Mouse (Mus musculus): ENCODE data around the gene Fdxacb1. TPM values are rescaled to one million over a fixed set of nuclear protein-coding genes. Genes with fewer than 3 reads are reported as not detected.
A peak's percentile ranks its signal among the peaks of the same experiment; 100 is the strongest.

Gene Fdxacb1
- polyA plus RNA-seq, 1 experiment from 2014 or later, result 11.8 TPM

GRCm38 (mm10) chr9:50811746-50812145 is 43.7 kb downstream of the Fdxacb1 start:
- peak overlapping the region; percentile 23; the same call in 1 of the 2 replicates for H3K4me2 ChIP-seq
- WGBS (ENCODE audit: insufficient replicate concordance), result 34% methylated on average over 2 of the region's 2 CpGs
- DNase-seq (no peak), ATAC-seq (ENCODE audit: low read depth) (peak; percentile 60)
- no peaks in the 10 kb centered on the region for H3K27me3 ChIP-seq
- H3K9me3 ChIP-seq (replicated peaks), result no peaks in the 10 kb centered on the region
- no peak overlapping the region for H3K4me3 ChIP-seq (replicated peaks)
- H3K4me1 ChIP-seq (replicated peaks), result peaks cover 93% of the 10 kb centered on the region
- peak overlapping the region; percentile 96 for H3K27ac ChIP-seq
- H3K9ac ChIP-seq, result peak overlapping the region; percentile 59
- peaks cover 52% of the 10 kb centered on the region for H3K36me3 ChIP-seq

GRCm38 (mm10) chr9:50813796-50814195 is 45.8 kb downstream of the Fdxacb1 start:
- no peak overlapping the region for H3K4me3 ChIP-seq (replicated peaks)
- DNase-seq, result peak; percentile 72
- H3K27me3 ChIP-seq, result no peaks in the 10 kb centered on the region
- peaks cover 92% of the 10 kb centered on the region for H3K4me1 ChIP-seq (replicated peaks)
- ATAC-seq (ENCODE audit: low read depth), result peak; percentile 80
- 0 out of 2 replicates have a peak, but pooled peaks cover 4% of the 10 kb centered on the region for H3K9me3 ChIP-seq (replicated peaks)
- H3K9ac ChIP-seq, result peak overlapping the region; percentile 22; the same call in 1 of the 2 replicates
- H3K4me2 ChIP-seq, result peak overlapping the region; percentile 41
- 47% methylated on average over 5 of the region's 5 CpGs for WGBS (ENCODE audit: insufficient replicate concordance)
- H3K27ac ChIP-seq, result peak overlapping the region; percentile 96
- H3K36me3 ChIP-seq, result peaks cover 43% of the 10 kb centered on the region

GRCm38 (mm10) chr9:50815666-50816065 is 47.6 kb downstream of the Fdxacb1 start:
- Histone ChIP-seq H3K9ac (no peak overlapping the region), H3K9me3 (replicated peaks) (0 out of 2 replicates have a peak, but pooled peaks cover 4% of the 10 kb centered on the region), H3K4me3 (replicated peaks) (no peak overlapping the region), H3K27ac (peak overlapping the region; percentile 84), H3K4me1 (replicated peaks) (peaks cover 78% of the 10 kb centered on the region), H3K4me2 (no peak overlapping the region), H3K27me3 (no peaks in the 10 kb centered on the region), H3K36me3 (peaks cover 25% of the 10 kb centered on the region)
- no peak for DNase-seq
- WGBS (ENCODE audit: insufficient replicate concordance), result 87% methylated on average over 4 of the region's 4 CpGs
- no peak for ATAC-seq (ENCODE audit: low read depth)

- Histone ChIP-seq H3K9ac (no peak overlapping the region), H3K4me1 (replicated peaks) (peaks cover 74% of the 10 kb centered on the region), H3K4me3 (replicated peaks) (no peak overlapping the region), H3K36me3 (peaks cover 25% of the 10 kb centered on the region), H3K9me3 (replicated peaks) (0 out of 2 replicates have a peak, but pooled peaks cover 4% of the 10 kb centered on the region), H3K4me2 (no peak overlapping the region), H3K27ac (peak overlapping the region; percentile 84), H3K27me3 (no peaks in the 10 kb centered on the region)
- ATAC-seq (ENCODE audit: low read depth) (peak; percentile 84), DNase-seq (peak; percentile 81)
- 45% methylated on average over 1 of the region's 1 CpGs for WGBS (ENCODE audit: insufficient replicate concordance)
These were observed 48.5 kb downstream of the Fdxacb1 start for GRCm38 (mm10) chr9:50816512-50816911.

GRCm38 (mm10) chr9:50818050-50818449 is 50.0 kb downstream of the Fdxacb1 start:
- Histone ChIP-seq H3K4me3 (replicated peaks) (no peak overlapping the region), H3K27ac (peak overlapping the region; percentile 84), H3K4me2 (no peak overlapping the region), H3K36me3 (peaks cover 29% of the 10 kb centered on the region), H3K9ac (no peak overlapping the region), H3K27me3 (no peaks in the 10 kb centered on the region), H3K4me1 (replicated peaks) (peaks cover 74% of the 10 kb centered on the region), H3K9me3 (replicated peaks) (0 out of 2 replicates have a peak, but pooled peaks cover 4% of the 10 kb centered on the region)
- ATAC-seq (ENCODE audit: low read depth), result no peak
- no peak for DNase-seq
- WGBS (ENCODE audit: insufficient replicate concordance), result 72% methylated on average over 6 of the region's 6 CpGs

- Histone ChIP-seq H3K4me3 (replicated peaks) (no peak overlapping the region), H3K4me1 (replicated peaks) (peaks cover 74% of the 10 kb centered on the region), H3K27ac (peak overlapping the region; percentile 70; the same call in 1 of the 2 replicates), H3K27me3 (no peaks in the 10 kb centered on the region), H3K9me3 (replicated peaks) (0 out of 2 replicates have a peak, but pooled peaks cover 4% of the 10 kb centered on the region), H3K36me3 (peaks cover 28% of the 10 kb centered on the region), H3K4me2 (no peak overlapping the region), H3K9ac (no peak overlapping the region)
- ATAC-seq (ENCODE audit: low read depth) (no peak), DNase-seq (no peak)
- WGBS (ENCODE audit: insufficient replicate concordance), result 90% methylated on average over 6 of the region's 6 CpGs
These were observed 51.7 kb downstream of the Fdxacb1 start for GRCm38 (mm10) chr9:50819716-50820115.

- peak overlapping the region; percentile 27; the same call in 1 of the 2 replicates for H3K9ac ChIP-seq
- H3K36me3 ChIP-seq, result peaks cover 16% of the 10 kb centered on the region
- WGBS (ENCODE audit: insufficient replicate concordance), result 91% methylated on average over 6 of the region's 6 CpGs
- H3K9me3 ChIP-seq (replicated peaks), result 0 out of 2 replicates have a peak, but pooled peaks cover 4% of the 10 kb centered on the region
- ATAC-seq (ENCODE audit: low read depth) (no peak), DNase-seq (no peak)
- H3K27me3 ChIP-seq, result no peaks in the 10 kb centered on the region
- H3K4me1 ChIP-seq (replicated peaks), result peaks cover 77% of the 10 kb centered on the region
- no peak overlapping the region for H3K4me3 ChIP-seq (replicated peaks)
- no peak overlapping the region for H3K4me2 ChIP-seq
- H3K27ac ChIP-seq, result peak overlapping the region; percentile 93
These were observed 53.6 kb downstream of the Fdxacb1 start for GRCm38 (mm10) chr9:50821651-50822050.

GRCm38 (mm10) chr9:50822216-50822615 is 54.2 kb downstream of the Fdxacb1 start:
- Histone ChIP-seq H3K9me3 (replicated peaks) (0 out of 2 replicates have a peak, but pooled peaks cover under 1% of the 10 kb centered on the region), H3K9ac (peak overlapping the region; percentile 27; the same call in 1 of the 2 replicates), H3K4me3 (replicated peaks) (no peak overlapping the region), H3K4me1 (replicated peaks) (peaks cover 71% of the 10 kb centered on the region), H3K4me2 (no peak overlapping the region), H3K27me3 (no peaks in the 10 kb centered on the region), H3K27ac (peak overlapping the region; percentile 93), H3K36me3 (peaks cover 11% of the 10 kb centered on the region)
- no peak for DNase-seq
- no peak for ATAC-seq (ENCODE audit: low read depth)
- WGBS (ENCODE audit: insufficient replicate concordance), result 91% methylated on average over 5 of the region's 5 CpGs

Other genes with a start within 250 kb of the Fdxacb1 start
- gene Pts, start 239.5 kb upstream of the Fdxacb1 start, polyA plus RNA-seq (2015; fragmentation: Nextera tagmentation; extraction: Ambion mirVana), result 41.6 and 43.4 TPM in 2 replicates
- gene Il18, start 213.4 kb upstream of the Fdxacb1 start, polyA plus RNA-seq (2015; fragmentation: Nextera tagmentation; extraction: Ambion mirVana), result 5.7 and 5.9 TPM in 2 replicates
- 0.24 and 0.37 TPM in 2 replicates for gene Bco2, start 213.1 kb upstream of the Fdxacb1 start, polyA plus RNA-seq (2015; fragmentation: Nextera tagmentation; extraction: Ambion mirVana)
- gene Tex12, start 206.9 kb upstream of the Fdxacb1 start, polyA plus RNA-seq (2015; fragmentation: Nextera tagmentation; extraction: Ambion mirVana), result not detected in 2 replicates
- gene Sdhd, start 164.4 kb upstream of the Fdxacb1 start, polyA plus RNA-seq (2015; fragmentation: Nextera tagmentation; extraction: Ambion mirVana), result 350 and 370 TPM in 2 replicates
- gene Timm8b, start 164.3 kb upstream of the Fdxacb1 start, polyA plus RNA-seq (2015; fragmentation: Nextera tagmentation; extraction: Ambion mirVana), result 208 and 218 TPM in 2 replicates
- 1.8 and 2.1 TPM in 2 replicates for gene Pih1d2, start 150.9 kb upstream of the Fdxacb1 start, polyA plus RNA-seq (2015; fragmentation: Nextera tagmentation; extraction: Ambion mirVana)
- 10.4 and 11.6 TPM in 2 replicates for gene Nkapd1, start 150.8 kb upstream of the Fdxacb1 start, polyA plus RNA-seq (2015; fragmentation: Nextera tagmentation; extraction: Ambion mirVana)
- 33.7 and 45.2 TPM in 2 replicates for gene Dlat, start 108.5 kb upstream of the Fdxacb1 start, polyA plus RNA-seq (2015; fragmentation: Nextera tagmentation; extraction: Ambion mirVana)
- 0.70 and 0.93 TPM in 2 replicates for gene Dixdc1, start 28.7 kb upstream of the Fdxacb1 start, polyA plus RNA-seq (2015; fragmentation: Nextera tagmentation; extraction: Ambion mirVana)
- gene 2310030G06Rik, start 21.7 kb upstream of the Fdxacb1 start, polyA plus RNA-seq (2015; fragmentation: Nextera tagmentation; extraction: Ambion mirVana), result 2.5 and 3.3 TPM in 2 replicates
- gene Cryab, start 16.9 kb upstream of the Fdxacb1 start, polyA plus RNA-seq (2015; fragmentation: Nextera tagmentation; extraction: Ambion mirVana), result 8.7 and 11.0 TPM in 2 replicates
- gene Hspb2, start 15.9 kb upstream of the Fdxacb1 start, polyA plus RNA-seq (2015; fragmentation: Nextera tagmentation; extraction: Ambion mirVana), result 1.4 TPM in 2 replicates
- 15.9 and 17.5 TPM in 2 replicates for gene Alg9, start 6.8 kb downstream of the Fdxacb1 start, polyA plus RNA-seq (2015; fragmentation: Nextera tagmentation; extraction: Ambion mirVana)
- 13.4 and 14.6 TPM in 2 replicates for gene 1110032A03Rik, start 7.3 kb downstream of the Fdxacb1 start, polyA plus RNA-seq (2015; fragmentation: Nextera tagmentation; extraction: Ambion mirVana)
- 97.1 and 117 TPM in 2 replicates for gene Ppp2r1b, start 77.1 kb downstream of the Fdxacb1 start, polyA plus RNA-seq (2015; fragmentation: Nextera tagmentation; extraction: Ambion mirVana)
- 7.0 and 10.0 TPM in 2 replicates for gene Sik2, start 240.8 kb downstream of the Fdxacb1 start, polyA plus RNA-seq (2015; fragmentation: Nextera tagmentation; extraction: Ambion mirVana)

Data from liver, embryonic 13.5 days (tissue).